Mouse (Mus musculus): ENCODE results near the gene D10Wsu102e. TPM values are rescaled to one million over a fixed set of nuclear protein-coding genes. Genes with fewer than 3 reads are reported as not detected.

D10Wsu102e gene
- polyA plus RNA-seq, 1 experiment from 2014 or later: 0.20 TPM

DNA sequence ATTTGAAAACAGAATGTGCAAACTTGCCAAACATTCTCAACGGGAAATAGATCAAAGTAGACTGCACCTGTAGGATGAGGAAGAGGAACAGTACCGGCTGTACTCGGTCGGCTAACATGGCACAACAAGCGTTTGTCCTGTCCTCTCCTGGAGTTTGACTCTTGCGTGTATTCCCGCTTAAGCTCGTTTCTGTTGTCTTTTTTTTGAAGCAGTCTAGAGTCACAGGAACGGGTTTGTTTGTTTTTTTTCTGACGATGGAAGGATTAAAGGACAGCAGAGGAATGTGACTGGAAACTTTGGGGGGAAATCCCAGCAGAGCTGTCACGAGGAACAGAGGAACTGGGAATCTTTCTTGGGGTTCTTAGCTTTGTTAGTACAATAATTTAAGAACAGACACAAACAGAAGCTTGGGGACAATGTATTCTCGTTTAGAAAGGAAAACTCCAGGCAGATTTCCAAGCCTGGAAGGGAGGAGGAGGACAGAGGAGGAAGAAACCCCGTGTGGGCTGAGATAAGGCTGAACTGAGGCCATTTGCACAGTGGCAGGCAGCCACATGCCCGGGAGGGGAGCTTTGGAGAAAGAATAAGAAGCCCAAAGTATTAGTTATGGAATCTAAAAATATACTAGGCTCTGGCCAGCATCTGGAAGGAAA is 6.2 kb upstream of the D10Wsu102e start:
- ATAC-seq (peak; percentile 65), DNase-seq (ENCODE audit: low spot score) (peak; percentile 56)
- Histone ChIP-seq H3K9ac (replicated peaks; ENCODE audit: low read depth) (peak overlapping the region; percentile 2; the same call in 1 of the 2 replicates), H3K36me3 (ENCODE audit: insufficient read depth, low read length) (no peaks in the 10 kb centered on the region), H3K27me3 (replicated peaks; ENCODE audit: insufficient read depth, low read length) (no peaks in the 10 kb centered on the region), H3K4me3 (ENCODE audit: low read depth, low read length) (no peak overlapping the region), H3K4me1 (ENCODE audit: insufficient read depth, low read depth, low read length) (peaks cover 6% of the 10 kb centered on the region; the same call in 1 of the 2 replicates), H3K4me2 (replicated peaks; ENCODE audit: low read depth, low read length) (peak overlapping the region; percentile 48), H3K27ac (ENCODE audit: low read length) (peak overlapping the region; percentile 68), H3K9me3 (ENCODE audit: low read length) (no peaks in the 10 kb centered on the region)
- TF ChIP-seq EP300 (IDR thresholded peaks at IDR 0.05): no peak
- no peak for TF ChIP-seq CTCF (IDR thresholded peaks at IDR 0.05)
- WGBS: 8% methylated on average over 14 of the region's 14 CpGs

- H3K4me1 ChIP-seq (ENCODE audit: insufficient read depth, low read depth, low read length): peaks cover 6% of the 10 kb centered on the region; the same call in 1 of the 2 replicates
- DNase-seq (ENCODE audit: low spot score) (peak; percentile 47), ATAC-seq (peak; percentile 16)
- peak overlapping the region; percentile 68 for H3K27ac ChIP-seq (ENCODE audit: low read length)
- no peak for TF ChIP-seq EP300 (IDR thresholded peaks at IDR 0.05)
- TF ChIP-seq CTCF (IDR thresholded peaks at IDR 0.05): peak; percentile 62
- H3K9ac ChIP-seq (replicated peaks; ENCODE audit: low read depth): no peak overlapping the region
- H3K27me3 ChIP-seq (replicated peaks; ENCODE audit: insufficient read depth, low read length): no peaks in the 10 kb centered on the region
- peak overlapping the region; percentile 48 for H3K4me2 ChIP-seq (replicated peaks; ENCODE audit: low read depth, low read length)
- H3K36me3 ChIP-seq (ENCODE audit: insufficient read depth, low read length): no peaks in the 10 kb centered on the region
- no peak overlapping the region for H3K4me3 ChIP-seq (ENCODE audit: low read depth, low read length)
- H3K9me3 ChIP-seq (ENCODE audit: low read length): no peaks in the 10 kb centered on the region
- WGBS: 48% methylated on average over 8 of the region's 8 CpGs
These were observed 5.7 kb upstream of the D10Wsu102e start for GRCm38 (mm10) chr10:83354333-83354719.

DNA sequence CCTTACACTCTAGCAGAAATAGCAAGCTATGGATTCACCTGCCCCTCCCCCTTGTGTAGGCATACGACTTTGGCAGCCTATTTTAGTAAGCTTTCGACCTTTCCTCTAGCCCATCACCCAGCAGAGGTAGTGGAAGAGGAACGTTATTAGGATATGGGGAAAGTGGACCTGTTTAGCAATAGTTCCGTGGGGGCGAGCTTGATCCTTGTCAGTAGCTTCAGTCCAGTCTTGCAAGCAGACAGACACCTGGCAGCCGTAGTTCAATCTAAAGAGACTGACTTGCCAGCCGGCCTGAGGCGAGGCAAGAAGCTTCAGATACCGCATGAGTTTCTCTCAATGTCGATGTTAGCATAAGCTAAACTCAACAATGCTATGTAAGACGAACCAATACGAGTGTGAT is 3.6 kb upstream of the D10Wsu102e start:
- DNase-seq (ENCODE audit: low spot score): no peak

GRCm38 (mm10) chr10:83359451-83359850 is 570 bp upstream of the D10Wsu102e start:
- TF ChIP-seq CTCF (IDR thresholded peaks at IDR 0.05) (no peak), EP300 (IDR thresholded peaks at IDR 0.05) (no peak)
- Histone ChIP-seq H3K4me3 (ENCODE audit: low read depth, low read length) (peak overlapping the region; percentile 81), H3K27me3 (replicated peaks; ENCODE audit: insufficient read depth, low read length) (no peaks in the 10 kb centered on the region), H3K36me3 (ENCODE audit: insufficient read depth, low read length) (no peaks in the 10 kb centered on the region), H3K4me1 (ENCODE audit: insufficient read depth, low read depth, low read length) (0 out of 2 replicates have a peak, but pooled peaks cover 4% of the 10 kb centered on the region), H3K4me2 (replicated peaks; ENCODE audit: low read depth, low read length) (peak overlapping the region; percentile 98), H3K9me3 (ENCODE audit: low read length) (no peaks in the 10 kb centered on the region), H3K27ac (ENCODE audit: low read length) (no peak overlapping the region), H3K9ac (replicated peaks; ENCODE audit: low read depth) (no peak overlapping the region)
- 89% methylated on average over 4 of the region's 4 CpGs for WGBS
- DNase-seq (ENCODE audit: low spot score): no peak
- no peak for ATAC-seq

More for the DNA sequence above, 3.6 kb upstream of the D10Wsu102e start:
- Histone ChIP-seq H3K9me3 (ENCODE audit: low read length) (no peaks in the 10 kb centered on the region), H3K27ac (ENCODE audit: low read length) (no peak overlapping the region), H3K4me2 (replicated peaks; ENCODE audit: low read depth, low read length) (no peak overlapping the region), H3K4me3 (ENCODE audit: low read depth, low read length) (no peak overlapping the region), H3K9ac (replicated peaks; ENCODE audit: low read depth) (no peak overlapping the region), H3K4me1 (ENCODE audit: insufficient read depth, low read depth, low read length) (peaks cover 6% of the 10 kb centered on the region; the same call in 1 of the 2 replicates), H3K27me3 (replicated peaks; ENCODE audit: insufficient read depth, low read length) (no peaks in the 10 kb centered on the region), H3K36me3 (ENCODE audit: insufficient read depth, low read length) (no peaks in the 10 kb centered on the region)
- WGBS: 77% methylated on average over 12 of the region's 12 CpGs
- no peak for ATAC-seq
- TF ChIP-seq CTCF (IDR thresholded peaks at IDR 0.05) (no peak), EP300 (IDR thresholded peaks at IDR 0.05) (no peak)

GRCm38 (mm10) chr10:83360356-83360755 is 335 bp downstream of the D10Wsu102e start:
- Histone ChIP-seq H3K27me3 (replicated peaks; ENCODE audit: insufficient read depth, low read length) (no peaks in the 10 kb centered on the region), H3K4me1 (ENCODE audit: insufficient read depth, low read depth, low read length) (0 out of 2 replicates have a peak, but pooled peaks cover 4% of the 10 kb centered on the region), H3K27ac (ENCODE audit: low read length) (peak overlapping the region; percentile 68), H3K36me3 (ENCODE audit: insufficient read depth, low read length) (no peaks in the 10 kb centered on the region), H3K4me3 (ENCODE audit: low read depth, low read length) (peak overlapping the region; percentile 81), H3K9ac (replicated peaks; ENCODE audit: low read depth) (peak overlapping the region; percentile 67), H3K4me2 (replicated peaks; ENCODE audit: low read depth, low read length) (peak overlapping the region; percentile 98), H3K9me3 (ENCODE audit: low read length) (no peaks in the 10 kb centered on the region)
- ATAC-seq (peak; percentile 62), DNase-seq (ENCODE audit: low spot score) (no peak)
- no peak for TF ChIP-seq CTCF (IDR thresholded peaks at IDR 0.05)
- TF ChIP-seq EP300 (IDR thresholded peaks at IDR 0.05): no peak
- under 1% methylated on average over 40 of the region's 40 CpGs for WGBS

GRCm38 (mm10) chr10:83361643-83362382 is 1.8 kb downstream of the D10Wsu102e start:
- no peaks in the 10 kb centered on the region for H3K9me3 ChIP-seq (ENCODE audit: low read length)
- DNase-seq (ENCODE audit: low spot score) (peak; percentile 34), ATAC-seq (no peak)
- H3K27me3 ChIP-seq (replicated peaks; ENCODE audit: insufficient read depth, low read length): no peaks in the 10 kb centered on the region
- H3K36me3 ChIP-seq (ENCODE audit: insufficient read depth, low read length): peaks cover 3% of the 10 kb centered on the region; the same call in 1 of the 2 replicates
- 0 out of 2 replicates have a peak, but pooled peaks cover 4% of the 10 kb centered on the region for H3K4me1 ChIP-seq (ENCODE audit: insufficient read depth, low read depth, low read length)
- no peak overlapping the region for H3K9ac ChIP-seq (replicated peaks; ENCODE audit: low read depth)
- no peak overlapping the region for H3K27ac ChIP-seq (ENCODE audit: low read length)
- TF ChIP-seq CTCF (IDR thresholded peaks at IDR 0.05): peak; percentile 60
- no peak for TF ChIP-seq EP300 (IDR thresholded peaks at IDR 0.05)
- no peak overlapping the region for H3K4me2 ChIP-seq (replicated peaks; ENCODE audit: low read depth, low read length)
- 54% methylated on average over 5 of the region's 5 CpGs for WGBS
- H3K4me3 ChIP-seq (ENCODE audit: low read depth, low read length): no peak overlapping the region

Data from lung, postnatal 0 days (tissue).